Mouse (Mus musculus): ENCODE measurements at regions not wholly inside any gene's neighbourhood (a gene's known extent, or its start where the extent isn't known, plus 50 kb on each side); places are given as distances from the start of the nearest gene placed in this dataset.

- H3K4me2 ChIP-seq: no peak overlapping the region
- no peaks in the 10 kb centered on the region for H3K36me3 ChIP-seq
- H3K4me3 ChIP-seq: no peak overlapping the region
- 29% methylated on average over 11 of the region's 11 CpGs for WGBS
- peaks cover 17% of the 10 kb centered on the region for H3K4me1 ChIP-seq (replicated peaks)
- H3K9ac ChIP-seq: no peak overlapping the region
- H3K9me3 ChIP-seq (replicated peaks): peaks cover 14% of the 10 kb centered on the region; the same call in 1 of the 2 replicates
- no peaks in the 10 kb centered on the region for H3K27me3 ChIP-seq (replicated peaks)
- no peak for ATAC-seq (ENCODE audit: insufficient number of reproducible peaks, low FRiP score)
- H3K27ac ChIP-seq (ENCODE audit: poor library complexity, severe bottlenecking): no peak overlapping the region
Observed at GRCm38 (mm10) chr2:167878255-167878865, 53.5 kb upstream of the Ptpn1 start.

GRCm38 (mm10) chr2:167877254-167877870, 54.5 kb upstream of the Ptpn1 start:
- no peak overlapping the region for H3K4me2 ChIP-seq
- ATAC-seq (ENCODE audit: insufficient number of reproducible peaks, low FRiP score): no peak
- peaks cover 11% of the 10 kb centered on the region; the same call in 1 of the 2 replicates for H3K9me3 ChIP-seq (replicated peaks)
- H3K27ac ChIP-seq (ENCODE audit: poor library complexity, severe bottlenecking): no peak overlapping the region
- no peak overlapping the region for H3K9ac ChIP-seq
- 39% methylated on average over 11 of the region's 11 CpGs for WGBS
- no peaks in the 10 kb centered on the region for H3K36me3 ChIP-seq
- H3K4me3 ChIP-seq: no peak overlapping the region
- no peaks in the 10 kb centered on the region for H3K27me3 ChIP-seq (replicated peaks)
- peaks cover 17% of the 10 kb centered on the region for H3K4me1 ChIP-seq (replicated peaks)

- Histone ChIP-seq H3K36me3 (no peaks in the 10 kb centered on the region), H3K9ac (no peak overlapping the region), H3K27me3 (replicated peaks) (no peaks in the 10 kb centered on the region), H3K4me3 (no peak overlapping the region), H3K4me1 (replicated peaks) (peaks cover 13% of the 10 kb centered on the region), H3K9me3 (replicated peaks) (no peaks in the 10 kb centered on the region), H3K4me2 (no peak overlapping the region), H3K27ac (ENCODE audit: poor library complexity, severe bottlenecking) (no peak overlapping the region)
- 82% methylated on average over 4 of the region's 4 CpGs for WGBS
- no peak for ATAC-seq (ENCODE audit: insufficient number of reproducible peaks, low FRiP score)
Observed at GRCm38 (mm10) chr2:167872507-167872906, 59.4 kb upstream of the Ptpn1 start.

GRCm38 (mm10) chr2:167870153-167870552, 61.7 kb upstream of the Ptpn1 start:
- WGBS: 82% methylated on average over 6 of the region's 6 CpGs
- Histone ChIP-seq H3K9ac (no peak overlapping the region), H3K27me3 (replicated peaks) (no peaks in the 10 kb centered on the region), H3K36me3 (no peaks in the 10 kb centered on the region), H3K4me1 (replicated peaks) (peaks cover 32% of the 10 kb centered on the region), H3K4me2 (no peak overlapping the region), H3K9me3 (replicated peaks) (no peaks in the 10 kb centered on the region), H3K27ac (ENCODE audit: poor library complexity, severe bottlenecking) (no peak overlapping the region), H3K4me3 (no peak overlapping the region)
- ATAC-seq (ENCODE audit: insufficient number of reproducible peaks, low FRiP score): no peak

- peak; percentile 84 for ATAC-seq (ENCODE audit: insufficient number of reproducible peaks, low FRiP score)
- H3K9ac ChIP-seq: no peak overlapping the region
- H3K4me3 ChIP-seq: no peak overlapping the region
- H3K27me3 ChIP-seq (replicated peaks): no peaks in the 10 kb centered on the region
- 11% methylated on average over 10 of the region's 10 CpGs for WGBS
- 0 out of 2 replicates have a peak overlapping the region, but pooled peaks have one; percentile 12 for H3K4me2 ChIP-seq
- peaks cover 65% of the 10 kb centered on the region for H3K4me1 ChIP-seq (replicated peaks)
- H3K27ac ChIP-seq (ENCODE audit: poor library complexity, severe bottlenecking): peak overlapping the region; percentile 63
- no peaks in the 10 kb centered on the region for H3K36me3 ChIP-seq
- no peaks in the 10 kb centered on the region for H3K9me3 ChIP-seq (replicated peaks)
Observed at GRCm38 (mm10) chr2:167866751-167867150, 65.1 kb upstream of the Ptpn1 start.

GRCm38 (mm10) chr2:167865525-167865924, 66.3 kb upstream of the Ptpn1 start:
- 76% methylated on average over 3 of the region's 3 CpGs for WGBS
- Histone ChIP-seq H3K9ac (0 out of 2 replicates have a peak overlapping the region, but pooled peaks have one; percentile 7), H3K4me3 (no peak overlapping the region), H3K4me1 (replicated peaks) (peaks cover 77% of the 10 kb centered on the region), H3K9me3 (replicated peaks) (no peaks in the 10 kb centered on the region), H3K27me3 (replicated peaks) (no peaks in the 10 kb centered on the region), H3K27ac (ENCODE audit: poor library complexity, severe bottlenecking) (0 out of 2 replicates have a peak overlapping the region, but pooled peaks have one; percentile 11), H3K36me3 (no peaks in the 10 kb centered on the region), H3K4me2 (no peak overlapping the region)
- ATAC-seq (ENCODE audit: insufficient number of reproducible peaks, low FRiP score): no peak

- ATAC-seq (ENCODE audit: insufficient number of reproducible peaks, low FRiP score): no peak
- Histone ChIP-seq H3K9me3 (replicated peaks) (no peaks in the 10 kb centered on the region), H3K9ac (no peak overlapping the region), H3K4me3 (no peak overlapping the region), H3K4me1 (replicated peaks) (peaks cover 83% of the 10 kb centered on the region), H3K27me3 (replicated peaks) (no peaks in the 10 kb centered on the region), H3K4me2 (no peak overlapping the region), H3K36me3 (no peaks in the 10 kb centered on the region), H3K27ac (ENCODE audit: poor library complexity, severe bottlenecking) (no peak overlapping the region)
- 67% methylated on average over 7 of the region's 7 CpGs for WGBS
Observed at GRCm38 (mm10) chr2:167864672-167865071, 67.2 kb upstream of the Ptpn1 start.

GRCm38 (mm10) chr2:167864228-167864627, 67.6 kb upstream of the Ptpn1 start:
- Histone ChIP-seq H3K9ac (0 out of 2 replicates have a peak overlapping the region, but pooled peaks have one; percentile 19), H3K4me3 (no peak overlapping the region), H3K36me3 (no peaks in the 10 kb centered on the region), H3K27ac (ENCODE audit: poor library complexity, severe bottlenecking) (no peak overlapping the region), H3K9me3 (replicated peaks) (no peaks in the 10 kb centered on the region), H3K27me3 (replicated peaks) (no peaks in the 10 kb centered on the region), H3K4me1 (replicated peaks) (peaks cover 84% of the 10 kb centered on the region), H3K4me2 (no peak overlapping the region)
- 54% methylated on average over 8 of the region's 8 CpGs for WGBS
- no peak for ATAC-seq (ENCODE audit: insufficient number of reproducible peaks, low FRiP score)

- no peaks in the 10 kb centered on the region for H3K27me3 ChIP-seq (replicated peaks)
- no peak overlapping the region for H3K4me3 ChIP-seq
- H3K9me3 ChIP-seq (replicated peaks): no peaks in the 10 kb centered on the region
- H3K27ac ChIP-seq (ENCODE audit: poor library complexity, severe bottlenecking): no peak overlapping the region
- no peaks in the 10 kb centered on the region for H3K36me3 ChIP-seq
- H3K9ac ChIP-seq: 0 out of 2 replicates have a peak overlapping the region, but pooled peaks have one; percentile 19
- H3K4me1 ChIP-seq (replicated peaks): peaks cover 88% of the 10 kb centered on the region
- no peak overlapping the region for H3K4me2 ChIP-seq
- no peak for ATAC-seq (ENCODE audit: insufficient number of reproducible peaks, low FRiP score)
- WGBS: 51% methylated on average over 6 of the region's 6 CpGs
Observed at GRCm38 (mm10) chr2:167863616-167864015, 68.2 kb upstream of the Ptpn1 start.

- H3K9me3 ChIP-seq (replicated peaks): no peaks in the 10 kb centered on the region
- no peak overlapping the region for H3K4me3 ChIP-seq
- peak overlapping the region; percentile 53 for H3K27ac ChIP-seq (ENCODE audit: poor library complexity, severe bottlenecking)
- no peaks in the 10 kb centered on the region for H3K27me3 ChIP-seq (replicated peaks)
- H3K9ac ChIP-seq: peak overlapping the region; percentile 48; the same call in 1 of the 2 replicates
- no peaks in the 10 kb centered on the region for H3K36me3 ChIP-seq
- ATAC-seq (ENCODE audit: insufficient number of reproducible peaks, low FRiP score): no peak
- H3K4me2 ChIP-seq: no peak overlapping the region
- 91% methylated on average over 2 of the region's 2 CpGs for WGBS
- peaks cover 89% of the 10 kb centered on the region for H3K4me1 ChIP-seq (replicated peaks)
Observed at GRCm38 (mm10) chr2:167861178-167861520, 70.7 kb upstream of the Ptpn1 start.

GRCm38 (mm10) chr2:167860457-167861177, 71.2 kb upstream of the Ptpn1 start:
- peak overlapping the region; percentile 48; the same call in 1 of the 2 replicates for H3K9ac ChIP-seq
- no peaks in the 10 kb centered on the region for H3K36me3 ChIP-seq
- no peak overlapping the region for H3K4me2 ChIP-seq
- H3K27ac ChIP-seq (ENCODE audit: poor library complexity, severe bottlenecking): peak overlapping the region; percentile 53
- 36% methylated on average over 10 of the region's 10 CpGs for whole genome bisulfite sequencing
- H3K4me3 ChIP-seq: no peak overlapping the region
- H3K9me3 ChIP-seq (replicated peaks): no peaks in the 10 kb centered on the region
- H3K27me3 ChIP-seq (replicated peaks): no peaks in the 10 kb centered on the region
- peaks cover 83% of the 10 kb centered on the region for H3K4me1 ChIP-seq (replicated peaks)
- ATAC-seq (ENCODE audit: insufficient number of reproducible peaks, low FRiP score): peak; percentile 71

Measured in heart, embryonic 12.5 days (tissue).